Mouse (Mus musculus): ENCODE measurements around the gene Lrrc8d. TPM values are rescaled to one million over a fixed set of nuclear protein-coding genes. Genes with fewer than 3 reads are reported as not detected.

Lrrc8d gene
- total and polyA plus RNA-seq, 3 experiments = 7.0 to 26.1 (median 16.6) TPM

- H3K9me3 ChIP-seq (replicated peaks; ENCODE audit: low read length) = no peaks in the 10 kb centered on the region
- H3K4me1 ChIP-seq (ENCODE audit: control insufficient read depth in 1 of 2, insufficient read depth in 2 of 2) = peaks cover 31 to 59% of the 10 kb centered on the region in 2 experiments
- TF ChIP-seq TCF12 (IDR thresholded peaks at IDR 0.05; ENCODE audit: low read depth, low read length) (0 out of 2 replicates have a peak, but pooled peaks have one; percentile 11), SIN3A (IDR thresholded peaks at IDR 0.05; ENCODE audit: low read length) (no peak), NELFE (IDR thresholded peaks at IDR 0.05; ENCODE audit: low read depth, low read length) (no peak), USF1 (IDR thresholded peaks at IDR 0.05; ENCODE audit: low read depth, low read length) (no peak), BHLHE40 (IDR thresholded peaks at IDR 0.05; ENCODE audit: low read depth, low read length) (peak; percentile 45; the same call in 1 of the 2 replicates), USF2 (conservative IDR thresholded peaks at IDR 0.05; ENCODE audit: low read depth, low read length) (no peak), POLR2A (IDR thresholded peaks at IDR 0.05; ENCODE audit: low read depth, low read length) (no peak), CTCF (conservative IDR thresholded peaks at IDR 0.05 in 1 of 2, IDR thresholded peaks at IDR 0.05 in 1 of 2; ENCODE audit: low read depth in 2 of 2, low read length in 2 of 2) (no peak), MAFK (IDR thresholded peaks at IDR 0.05; ENCODE audit: insufficient replicate concordance, low read length) (no peak), JUND (conservative IDR thresholded peaks at IDR 0.05; ENCODE audit: low read depth, low read length) (no peak), GABPA (IDR thresholded peaks at IDR 0.05; ENCODE audit: insufficient replicate concordance, low read depth, low read length) (no peak), POLR2AphosphoS2 (IDR thresholded peaks at IDR 0.05; ENCODE audit: low read depth, low read length) (no peak), NRF1 (IDR thresholded peaks at IDR 0.05; ENCODE audit: low read depth, low read length) (no peak), IRF4 (IDR thresholded peaks at IDR 0.05; ENCODE audit: low read depth, low read length) (no peak), CHD2 (IDR thresholded peaks at IDR 0.05; ENCODE audit: low read length) (no peak), MEF2A (IDR thresholded peaks at IDR 0.05; ENCODE audit: borderline replicate concordance, low read depth, low read length) (peak; percentile 93), CHD1 (IDR thresholded peaks at IDR 0.05; ENCODE audit: low read depth, low read length) (no peak), PAX5 (IDR thresholded peaks at IDR 0.05; ENCODE audit: low read length) (no peak), EP300 (IDR thresholded peaks at IDR 0.05; ENCODE audit: low read length) (peak; percentile 36; the same call in 1 of the 2 replicates), ELF1 (IDR thresholded peaks at IDR 0.05; ENCODE audit: low read depth, low read length) (no peak), MAX (IDR thresholded peaks at IDR 0.05; ENCODE audit: low read length) (0 out of 2 replicates have a peak, but pooled peaks have one; percentile 54), ZC3H11A (IDR thresholded peaks at IDR 0.05; ENCODE audit: low read depth, low read length) (no peak), RAD21 (IDR thresholded peaks at IDR 0.05; ENCODE audit: low read depth, low read length) (no peak), ZKSCAN1 (IDR thresholded peaks at IDR 0.05; ENCODE audit: borderline replicate concordance, low read depth, low read length) (no peak), ETS1 (conservative IDR thresholded peaks at IDR 0.05; ENCODE audit: low read depth, low read length) (peak; percentile 59), MAZ (IDR thresholded peaks at IDR 0.05; ENCODE audit: low read depth, low read length) (no peak), ZMIZ1 (IDR thresholded peaks at IDR 0.05; ENCODE audit: low read depth, low read length) (no peak), MXI1 (IDR thresholded peaks at IDR 0.05; ENCODE audit: low read depth, low read length) (no peak), SMC3 (IDR thresholded peaks at IDR 0.05; ENCODE audit: low read depth, low read length) (no peak), UBTF (IDR thresholded peaks at IDR 0.05; ENCODE audit: low read depth, low read length) (no peak), HCFC1 (IDR thresholded peaks at IDR 0.05; ENCODE audit: low read depth, low read length) (no peak), TBP (conservative IDR thresholded peaks at IDR 0.05; ENCODE audit: low read depth, low read length) (no peak), KAT2A (IDR thresholded peaks at IDR 0.05; ENCODE audit: insufficient replicate concordance, low read length) (no peak), MYC (IDR thresholded peaks at IDR 0.05; ENCODE audit: low read depth, low read length) (0 out of 2 replicates have a peak, but pooled peaks have one; percentile 40), RCOR1 (conservative IDR thresholded peaks at IDR 0.05; ENCODE audit: low read depth, low read length) (no peak), JUN (IDR thresholded peaks at IDR 0.05; ENCODE audit: insufficient read depth, low read depth, low read length) (peak; percentile 46; the same call in 1 of the 2 replicates), ZNF384 (IDR thresholded peaks at IDR 0.05; ENCODE audit: low read depth, low read length) (no peak), E2F4 (IDR thresholded peaks at IDR 0.05; ENCODE audit: insufficient replicate concordance, low read depth, low read length) (no peak)
- H3K9ac ChIP-seq (ENCODE audit: insufficient read depth, low read depth) = no peak overlapping the region
- H3K27ac ChIP-seq (ENCODE audit: insufficient read depth, low read depth) = no peak overlapping the region
- no peak for DNase-seq (ENCODE audit: extremely low read depth)
- peak overlapping the region in 1 of 3 experiments; percentile 27 for H3K4me3 ChIP-seq (replicated peaks in 1 of 3; ENCODE audit: low read depth in 2 of 3, low read length in 2 of 3, poor library complexity in 1 of 3)
- dilution Hi-C loops (cut with MboI; ENCODE audit: extremely low pct_ligation_motif_present, extremely low pct_unique_long_range_greater_than_20kb, low sequenced_read_pairs) = no loop called here
- in situ Hi-C loops (cut with MboI; ENCODE audit: low pct_ligation_motif_present, low pct_unique_long_range_greater_than_20kb, low sequenced_read_pairs) = no loop called here
- H3K27me3 ChIP-seq (replicated peaks) = no peaks in the 10 kb centered on the region
- H3K36me3 ChIP-seq (replicated peaks in 1 of 2; ENCODE audit: control insufficient read depth in 1 of 2, insufficient read depth in 1 of 2, low read length in 1 of 2) = no peaks in the 10 kb centered on the region
- no peak overlapping the region for H3K4me2 ChIP-seq (ENCODE audit: insufficient read depth, low read depth, poor library complexity, severe bottlenecking)
- H3K79me2 ChIP-seq (replicated peaks; ENCODE audit: control insufficient read depth, extremely low read depth, insufficient read depth, poor library complexity, severe bottlenecking) = no peaks in the 10 kb centered on the region
These were observed 22.7 kb upstream of the Lrrc8d start for GRCm38 (mm10) chr5:105677071-105677470.

Data from CH12.LX (cell line).